Mouse (Mus musculus): ENCODE data around the gene Ubtd1. TPM values are rescaled to one million over a fixed set of nuclear protein-coding genes. Genes with fewer than 3 reads are reported as not detected.

The Ubtd1 gene
- polyA plus RNA-seq, 1 experiment, result 13.1 TPM

GRCm38 (mm10) chr19:41997090-41997489 is 15.5 kb downstream of the Ubtd1 start:
- Histone ChIP-seq H3K27me3 (ENCODE audit: control insufficient read depth, insufficient read depth, low read length, poor library complexity, severe bottlenecking) (no peaks in the 10 kb centered on the region), H3K9ac (ENCODE audit: low read depth, poor library complexity, severe bottlenecking) (no peak overlapping the region), H3K36me3 (ENCODE audit: control insufficient read depth, insufficient read depth, low read length, poor library complexity, severe bottlenecking) (no peaks in the 10 kb centered on the region), H3K4me1 (ENCODE audit: control insufficient read depth, insufficient read depth, low read length) (peaks cover 14% of the 10 kb centered on the region), H3K4me3 (ENCODE audit: low read depth, low read length) (no peak overlapping the region), H3K27ac (ENCODE audit: insufficient read depth, low read length) (no peak overlapping the region; the same call in 1 of the 2 replicates), H3K9me3 (replicated peaks; ENCODE audit: control insufficient read depth, insufficient read depth, low read length, poor library complexity, severe bottlenecking) (no peaks in the 10 kb centered on the region)
- peak; percentile 50; the same call in 1 of the 2 replicates for TF ChIP-seq EP300 (IDR thresholded peaks at IDR 0.05; ENCODE audit: insufficient read depth, low read depth, low read length)
- no peak for TF ChIP-seq POLR2A (IDR thresholded peaks at IDR 0.05; ENCODE audit: insufficient read depth, low read length)
- no peak for TF ChIP-seq CTCF (IDR thresholded peaks at IDR 0.05; ENCODE audit: low read depth, low read length)

DNA sequence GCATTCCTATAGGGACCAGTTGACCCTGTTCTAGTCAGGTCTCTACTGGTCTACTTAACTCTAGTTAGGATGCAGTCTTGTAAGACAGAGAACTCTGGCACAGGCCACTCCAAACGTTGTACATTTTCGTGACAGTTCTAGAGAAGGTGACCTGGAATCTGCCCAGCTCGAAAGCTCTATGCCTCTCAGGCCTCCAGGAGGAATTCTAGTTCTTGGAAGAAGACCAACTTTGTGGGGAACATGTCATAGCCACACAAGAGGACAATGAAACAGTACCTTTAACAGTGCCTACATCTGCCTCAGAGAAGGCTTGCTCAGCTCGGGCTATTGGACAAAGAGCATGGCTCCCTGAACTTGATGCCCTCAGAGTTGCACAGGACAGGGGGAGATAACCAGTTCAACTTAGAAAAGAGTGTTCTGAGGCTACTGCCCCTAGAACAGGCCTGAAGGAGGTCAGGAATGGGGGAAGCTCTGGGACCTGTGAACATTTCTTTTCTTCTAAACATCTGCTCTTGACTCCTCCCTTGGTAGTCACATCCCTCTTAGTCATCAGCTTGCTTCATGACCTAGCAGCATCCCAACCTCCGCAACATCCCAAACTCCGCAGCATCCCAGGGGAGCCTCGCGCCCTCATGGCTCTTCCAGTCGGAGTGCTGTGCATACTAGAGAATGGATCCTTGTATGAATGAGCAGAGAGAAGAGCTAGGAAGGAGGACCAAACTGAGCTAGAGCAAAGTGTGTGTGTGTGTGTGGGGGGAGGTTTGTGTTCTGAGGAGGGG is 17.4 kb downstream of the Ubtd1 start:
- Histone ChIP-seq H3K9ac (ENCODE audit: low read depth, poor library complexity, severe bottlenecking) (no peak overlapping the region), H3K36me3 (ENCODE audit: control insufficient read depth, insufficient read depth, low read length, poor library complexity, severe bottlenecking) (no peaks in the 10 kb centered on the region), H3K4me1 (ENCODE audit: control insufficient read depth, insufficient read depth, low read length) (peaks cover 14% of the 10 kb centered on the region), H3K27me3 (ENCODE audit: control insufficient read depth, insufficient read depth, low read length, poor library complexity, severe bottlenecking) (no peaks in the 10 kb centered on the region), H3K27ac (ENCODE audit: insufficient read depth, low read length) (no peak overlapping the region), H3K4me3 (ENCODE audit: low read depth, low read length) (no peak overlapping the region), H3K9me3 (replicated peaks; ENCODE audit: control insufficient read depth, insufficient read depth, low read length, poor library complexity, severe bottlenecking) (no peaks in the 10 kb centered on the region)
- no peak for TF ChIP-seq CTCF (IDR thresholded peaks at IDR 0.05; ENCODE audit: low read depth, low read length)
- TF ChIP-seq POLR2A (IDR thresholded peaks at IDR 0.05; ENCODE audit: insufficient read depth, low read length), result no peak
- TF ChIP-seq EP300 (IDR thresholded peaks at IDR 0.05; ENCODE audit: insufficient read depth, low read depth, low read length), result no peak

DNA sequence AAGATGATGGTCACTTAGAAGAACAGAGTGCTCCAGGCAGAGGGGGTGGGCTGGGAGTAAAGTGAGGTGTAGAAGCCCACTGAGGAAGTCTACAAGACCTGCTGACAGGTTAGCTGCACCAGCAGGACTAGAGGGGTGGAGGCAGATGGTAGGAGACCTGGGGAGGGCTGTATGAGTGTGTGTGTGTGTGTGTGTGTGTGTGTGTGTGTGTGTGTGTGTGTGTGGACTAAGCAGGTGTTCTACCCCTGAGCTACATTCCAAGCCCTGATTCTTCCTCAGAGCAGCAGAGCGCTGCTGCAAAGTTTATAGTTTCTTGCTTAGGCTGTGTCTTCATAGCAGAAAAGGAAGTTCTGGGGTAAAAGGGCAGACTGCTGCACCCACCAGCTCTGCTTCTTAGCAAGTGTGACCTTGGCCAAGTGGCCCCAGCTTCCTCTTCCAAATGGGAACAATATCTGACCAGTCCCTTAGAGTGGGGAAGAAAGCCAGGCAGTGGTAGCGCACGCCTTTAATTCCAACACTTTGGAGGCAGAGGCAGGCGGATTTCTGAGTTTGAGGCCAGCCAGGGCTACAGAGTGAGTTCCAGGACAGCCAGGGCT is 18.2 kb downstream of the Ubtd1 start:
- TF ChIP-seq CTCF (IDR thresholded peaks at IDR 0.05; ENCODE audit: low read depth, low read length) (no peak), EP300 (IDR thresholded peaks at IDR 0.05; ENCODE audit: insufficient read depth, low read depth, low read length) (no peak), POLR2A (IDR thresholded peaks at IDR 0.05; ENCODE audit: insufficient read depth, low read length) (no peak)
- H3K4me1 ChIP-seq (ENCODE audit: control insufficient read depth, insufficient read depth, low read length), result peaks cover 14% of the 10 kb centered on the region
- no peak overlapping the region for H3K9ac ChIP-seq (ENCODE audit: low read depth, poor library complexity, severe bottlenecking)
- no peaks in the 10 kb centered on the region for H3K9me3 ChIP-seq (replicated peaks; ENCODE audit: control insufficient read depth, insufficient read depth, low read length, poor library complexity, severe bottlenecking)
- H3K4me3 ChIP-seq (ENCODE audit: low read depth, low read length), result no peak overlapping the region
- no peak overlapping the region for H3K27ac ChIP-seq (ENCODE audit: insufficient read depth, low read length)
- no peaks in the 10 kb centered on the region for H3K36me3 ChIP-seq (ENCODE audit: control insufficient read depth, insufficient read depth, low read length, poor library complexity, severe bottlenecking)
- H3K27me3 ChIP-seq (ENCODE audit: control insufficient read depth, insufficient read depth, low read length, poor library complexity, severe bottlenecking), result no peaks in the 10 kb centered on the region

- TF ChIP-seq POLR2A (IDR thresholded peaks at IDR 0.05; ENCODE audit: insufficient read depth, low read length) (no peak), CTCF (IDR thresholded peaks at IDR 0.05; ENCODE audit: low read depth, low read length) (no peak), EP300 (IDR thresholded peaks at IDR 0.05; ENCODE audit: insufficient read depth, low read depth, low read length) (no peak)
- Histone ChIP-seq H3K9ac (ENCODE audit: low read depth, poor library complexity, severe bottlenecking) (no peak overlapping the region), H3K4me3 (ENCODE audit: low read depth, low read length) (no peak overlapping the region), H3K36me3 (ENCODE audit: control insufficient read depth, insufficient read depth, low read length, poor library complexity, severe bottlenecking) (no peaks in the 10 kb centered on the region), H3K9me3 (replicated peaks; ENCODE audit: control insufficient read depth, insufficient read depth, low read length, poor library complexity, severe bottlenecking) (no peaks in the 10 kb centered on the region), H3K27ac (ENCODE audit: insufficient read depth, low read length) (no peak overlapping the region), H3K4me1 (ENCODE audit: control insufficient read depth, insufficient read depth, low read length) (peaks cover 13% of the 10 kb centered on the region), H3K27me3 (ENCODE audit: control insufficient read depth, insufficient read depth, low read length, poor library complexity, severe bottlenecking) (no peaks in the 10 kb centered on the region)
Observed at GRCm38 (mm10) chr19:42000446-42000958, 18.9 kb downstream of the Ubtd1 start.

GRCm38 (mm10) chr19:42001253-42001980 is 19.9 kb downstream of the Ubtd1 start:
- no peak overlapping the region for H3K9ac ChIP-seq (ENCODE audit: low read depth, poor library complexity, severe bottlenecking)
- no peaks in the 10 kb centered on the region for H3K36me3 ChIP-seq (ENCODE audit: control insufficient read depth, insufficient read depth, low read length, poor library complexity, severe bottlenecking)
- no peaks in the 10 kb centered on the region for H3K27me3 ChIP-seq (ENCODE audit: control insufficient read depth, insufficient read depth, low read length, poor library complexity, severe bottlenecking)
- H3K9me3 ChIP-seq (replicated peaks; ENCODE audit: control insufficient read depth, insufficient read depth, low read length, poor library complexity, severe bottlenecking), result no peaks in the 10 kb centered on the region
- H3K27ac ChIP-seq (ENCODE audit: insufficient read depth, low read length), result no peak overlapping the region
- peaks cover 10% of the 10 kb centered on the region for H3K4me1 ChIP-seq (ENCODE audit: control insufficient read depth, insufficient read depth, low read length)
- H3K4me3 ChIP-seq (ENCODE audit: low read depth, low read length), result no peak overlapping the region
- TF ChIP-seq POLR2A (IDR thresholded peaks at IDR 0.05; ENCODE audit: insufficient read depth, low read length), result no peak
- no peak for TF ChIP-seq CTCF (IDR thresholded peaks at IDR 0.05; ENCODE audit: low read depth, low read length)
- no peak for TF ChIP-seq EP300 (IDR thresholded peaks at IDR 0.05; ENCODE audit: insufficient read depth, low read depth, low read length)

Data from ES-Bruce4 (cell line).